Mouse (Mus musculus) limb, embryonic 15.5 days (tissue): ENCODE measurements at regions not wholly inside any gene's neighbourhood (a gene's known extent, or its start where the extent isn't known, plus 50 kb on each side); places are given as distances from the start of the nearest gene placed in this dataset.

ENCODE experiments used
- ATAC-seq: fragments of 200-750 bp; cut with Nextera tagmentation; 2 replicates; pipeline ENCODE4 v1.8.0; 2017; ENCODE audit warnings: low read depth, moderate TSS enrichment; ENCODE audit not compliant: insufficient number of reproducible peaks, low FRiP score, low TSS enrichment
- H3K27ac ChIP-seq: fragments of 300-500 bp; sonication (generic); 2 replicates; pipeline ENCODE4 v1.5.1; 2015; ENCODE audit warnings: moderate library complexity, mild to moderate bottlenecking, inconsistent platforms
- H3K27me3 ChIP-seq: fragments of 300-500 bp; sonication (generic); 2 replicates; pipeline ENCODE4 v1.6.1; 2015; ENCODE audit warnings: inconsistent platforms
- H3K36me3 ChIP-seq: fragments of 300-500 bp; sonication (generic); 2 replicates; pipeline ENCODE4 v1.6.1; 2015; ENCODE audit warnings: inconsistent platforms
- H3K4me1 ChIP-seq: fragments of 300-500 bp; sonication (generic); 2 replicates; pipeline ENCODE4 v1.6.1; 2015; ENCODE audit warnings: inconsistent platforms
- H3K4me2 ChIP-seq: fragments of 300-500 bp; sonication (generic); 2 replicates; pipeline ENCODE4 v1.6.1; 2015; ENCODE audit warnings: mild to moderate bottlenecking, inconsistent platforms
- H3K4me3 ChIP-seq: fragments of 300-500 bp; sonication (generic); 2 replicates; pipeline ENCODE4 v1.5.1; 2015; ENCODE audit warnings: mild to moderate bottlenecking, inconsistent platforms
- H3K9ac ChIP-seq: fragments of 300-500 bp; sonication (generic); 2 replicates; pipeline ENCODE4 v1.6.1; 2015; ENCODE audit warnings: inconsistent platforms
- H3K9me3 ChIP-seq: fragments of 300-500 bp; sonication (generic); 2 replicates; pipeline ENCODE4 v1.6.1; 2016; ENCODE audit warnings: inconsistent platforms
- WGBS: fragments of 180-500 bp; shearing (Covaris S2); methylation state at CpG from one replicate; pipeline ENCODE4 v1.1.7; 2015; 5-methylcytosine and 5-hydroxymethylcytosine counted together

- Histone ChIP-seq H3K36me3 (no peaks in the 10 kb centered on the region), H3K9ac (no peak overlapping the region), H3K4me1 (no peaks in the 10 kb centered on the region), H3K27me3 (no peaks in the 10 kb centered on the region), H3K4me2 (no peak overlapping the region), H3K4me3 (no peak overlapping the region), H3K27ac (no peak overlapping the region), H3K9me3 (no peaks in the 10 kb centered on the region)
- no peak for ATAC-seq
- WGBS, result 56% methylated on average over 4 of the region's 4 CpGs
Observed at GRCm38 (mm10) chr8:49282401-49282800, 438.6 kb upstream of the Tenm3 start.

- H3K27me3 ChIP-seq, result no peaks in the 10 kb centered on the region
- H3K9ac ChIP-seq, result no peak overlapping the region
- no peaks in the 10 kb centered on the region for H3K9me3 ChIP-seq
- no peaks in the 10 kb centered on the region for H3K36me3 ChIP-seq
- no peaks in the 10 kb centered on the region for H3K4me1 ChIP-seq
- no peak overlapping the region for H3K27ac ChIP-seq
- 68% methylated on average over 5 of the region's 5 CpGs for WGBS
- no peak overlapping the region for H3K4me3 ChIP-seq
- ATAC-seq, result no peak
- H3K4me2 ChIP-seq, result no peak overlapping the region
Observed at GRCm38 (mm10) chr8:49281254-49281653, 437.5 kb upstream of the Tenm3 start.

- ATAC-seq, result no peak
- Histone ChIP-seq H3K27me3 (no peaks in the 10 kb centered on the region), H3K9me3 (no peaks in the 10 kb centered on the region), H3K27ac (no peak overlapping the region), H3K4me3 (no peak overlapping the region), H3K36me3 (no peaks in the 10 kb centered on the region), H3K9ac (no peak overlapping the region), H3K4me1 (no peaks in the 10 kb centered on the region), H3K4me2 (no peak overlapping the region)
- 57% methylated on average over 4 of the region's 4 CpGs for WGBS
Observed at GRCm38 (mm10) chr8:49274031-49274430, 430.3 kb upstream of the Tenm3 start.

GRCm38 (mm10) chr8:49273109-49273508 is 429.4 kb upstream of the Tenm3 start:
- whole genome bisulfite sequencing, result 94% methylated on average over 1 of the region's 1 CpGs
- Histone ChIP-seq H3K36me3 (no peaks in the 10 kb centered on the region), H3K27ac (no peak overlapping the region), H3K27me3 (no peaks in the 10 kb centered on the region), H3K9me3 (no peaks in the 10 kb centered on the region), H3K4me3 (no peak overlapping the region), H3K4me2 (no peak overlapping the region), H3K4me1 (no peaks in the 10 kb centered on the region), H3K9ac (no peak overlapping the region)
- no peak for ATAC-seq

GRCm38 (mm10) chr8:49263416-49263815 is 419.7 kb upstream of the Tenm3 start:
- Histone ChIP-seq H3K4me3 (no peak overlapping the region), H3K4me1 (0 out of 2 replicates have a peak, but pooled peaks cover 4% of the 10 kb centered on the region), H3K9me3 (no peaks in the 10 kb centered on the region), H3K9ac (no peak overlapping the region), H3K36me3 (no peaks in the 10 kb centered on the region), H3K27ac (no peak overlapping the region), H3K27me3 (no peaks in the 10 kb centered on the region), H3K4me2 (no peak overlapping the region)
- ATAC-seq, result no peak
- 77% methylated on average over 6 of the region's 6 CpGs for WGBS

GRCm38 (mm10) chr8:49262797-49263196 is 419.0 kb upstream of the Tenm3 start:
- Histone ChIP-seq H3K4me3 (no peak overlapping the region), H3K36me3 (no peaks in the 10 kb centered on the region), H3K9ac (no peak overlapping the region), H3K9me3 (no peaks in the 10 kb centered on the region), H3K4me2 (no peak overlapping the region), H3K27ac (no peak overlapping the region), H3K4me1 (0 out of 2 replicates have a peak, but pooled peaks cover 4% of the 10 kb centered on the region), H3K27me3 (no peaks in the 10 kb centered on the region)
- WGBS, result 61% methylated on average over 3 of the region's 3 CpGs
- no peak for ATAC-seq

GRCm38 (mm10) chr8:49255954-49256353 is 412.2 kb upstream of the Tenm3 start:
- ATAC-seq, result no peak
- Histone ChIP-seq H3K9ac (no peak overlapping the region), H3K27me3 (no peaks in the 10 kb centered on the region), H3K27ac (no peak overlapping the region), H3K4me1 (0 out of 2 replicates have a peak, but pooled peaks cover 1% of the 10 kb centered on the region), H3K9me3 (no peaks in the 10 kb centered on the region), H3K4me3 (no peak overlapping the region), H3K36me3 (no peaks in the 10 kb centered on the region), H3K4me2 (no peak overlapping the region)
- 49% methylated on average over 2 of the region's 2 CpGs for WGBS

- WGBS, result 88% methylated on average over 3 of the region's 3 CpGs
- no peak for ATAC-seq
Observed at GRCm38 (mm10) chr8:49254311-49254828, 410.6 kb upstream of the Tenm3 start.

GRCm38 (mm10) chr8:49243002-49243401 is 399.3 kb upstream of the Tenm3 start:
- no peak overlapping the region for H3K4me3 ChIP-seq
- no peaks in the 10 kb centered on the region for H3K36me3 ChIP-seq
- no peak overlapping the region for H3K9ac ChIP-seq
- H3K27me3 ChIP-seq, result no peaks in the 10 kb centered on the region
- no peak for ATAC-seq
- H3K4me2 ChIP-seq, result no peak overlapping the region
- 72% methylated on average over 5 of the region's 5 CpGs for WGBS
- no peaks in the 10 kb centered on the region for H3K4me1 ChIP-seq
- no peaks in the 10 kb centered on the region for H3K9me3 ChIP-seq
- no peak overlapping the region for H3K27ac ChIP-seq

More at GRCm38 (mm10) chr8:49254311-49254828, 410.6 kb upstream of the Tenm3 start:
- Histone ChIP-seq H3K4me2 (no peak overlapping the region), H3K27me3 (no peaks in the 10 kb centered on the region), H3K27ac (no peak overlapping the region), H3K4me3 (no peak overlapping the region), H3K9ac (no peak overlapping the region), H3K9me3 (no peaks in the 10 kb centered on the region), H3K4me1 (no peaks in the 10 kb centered on the region), H3K36me3 (no peaks in the 10 kb centered on the region)

GRCm38 (mm10) chr8:49236822-49237071 is 393.0 kb upstream of the Tenm3 start:
- Histone ChIP-seq H3K4me1 (no peaks in the 10 kb centered on the region), H3K36me3 (no peaks in the 10 kb centered on the region), H3K9ac (no peak overlapping the region), H3K4me3 (no peak overlapping the region), H3K9me3 (no peaks in the 10 kb centered on the region), H3K27ac (no peak overlapping the region), H3K27me3 (no peaks in the 10 kb centered on the region), H3K4me2 (no peak overlapping the region)
- no peak for ATAC-seq
- WGBS, result 72% methylated on average over 4 of the region's 4 CpGs

GRCm38 (mm10) chr8:49236021-49236821 is 392.5 kb upstream of the Tenm3 start:
- no peak overlapping the region for H3K4me2 ChIP-seq
- ATAC-seq, result no peak
- H3K9me3 ChIP-seq, result no peaks in the 10 kb centered on the region
- H3K27me3 ChIP-seq, result no peaks in the 10 kb centered on the region
- WGBS, result 83% methylated on average over 7 of the region's 7 CpGs
- no peak overlapping the region for H3K9ac ChIP-seq
- no peak overlapping the region for H3K27ac ChIP-seq
- no peaks in the 10 kb centered on the region for H3K36me3 ChIP-seq
- H3K4me3 ChIP-seq, result no peak overlapping the region
- no peaks in the 10 kb centered on the region for H3K4me1 ChIP-seq

GRCm38 (mm10) chr8:49223841-49224420 is 380.2 kb upstream of the Tenm3 start:
- Histone ChIP-seq H3K27ac (no peak overlapping the region), H3K9ac (no peak overlapping the region), H3K4me1 (no peaks in the 10 kb centered on the region), H3K4me3 (no peak overlapping the region), H3K9me3 (no peaks in the 10 kb centered on the region), H3K27me3 (peaks cover 4% of the 10 kb centered on the region), H3K4me2 (no peak overlapping the region), H3K36me3 (no peaks in the 10 kb centered on the region)
- 54% methylated on average over 18 of the region's 18 CpGs for WGBS
- ATAC-seq, result no peak
